Mouse (Mus musculus): ENCODE results near the gene Wfs1.

DNA sequence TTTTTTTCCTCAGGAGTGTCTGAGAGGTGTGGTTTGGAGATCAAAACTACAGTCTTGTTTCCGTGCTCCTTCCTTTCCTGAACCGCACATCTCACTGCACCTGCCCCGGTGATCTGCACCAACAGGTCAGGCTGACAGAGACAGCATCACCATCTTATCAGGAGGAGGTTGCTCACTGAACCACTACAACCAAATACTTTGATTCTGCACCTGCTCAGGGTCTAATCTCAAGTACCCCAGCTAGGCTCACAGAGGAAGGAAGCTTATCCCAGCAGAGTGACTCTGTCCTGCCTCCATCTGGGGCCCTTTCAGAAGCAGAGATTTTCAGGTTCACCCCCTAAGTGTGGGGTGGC lies 596 bp upstream of the Wfs1 start:
- TF ChIP-seq CHD2 (IDR thresholded peaks at IDR 0.05; ENCODE audit: low read depth, low read length) = no peak
- no peak for TF ChIP-seq ZC3H11A (IDR thresholded peaks at IDR 0.05; ENCODE audit: borderline replicate concordance, low read depth, low read length)
- no peak for TF ChIP-seq MAFK (IDR thresholded peaks at IDR 0.05; ENCODE audit: insufficient read depth, low read depth, low read length)
